Mouse (Mus musculus) heart, embryonic 11.5 days (tissue): ENCODE results near the gene Sept5. TPM values are rescaled to one million over a fixed set of nuclear protein-coding genes. Genes with fewer than 3 reads are reported as not detected.

Source experiments
- ATAC-seq: fragments of 200-750 bp; cut with Nextera tagmentation; replicated peaks from 2 replicates; pipeline ENCODE4 v1.8.0; 2017; ENCODE audit warnings: moderate library complexity; ENCODE audit not compliant: insufficient number of reproducible peaks, low FRiP score, low TSS enrichment
- H3K27ac ChIP-seq: fragments of 300-500 bp; sonication (generic); 2 replicates; pipeline ENCODE4 v1.5.1; 2014; ENCODE audit warnings: mild to moderate bottlenecking, low read depth, low read length
- H3K27me3 ChIP-seq: fragments of 300-500 bp; sonication (generic); 2 replicates; pipeline ENCODE4 v1.6.1; 2014; ENCODE audit warnings: mild to moderate bottlenecking, low read length, mixed read lengths; ENCODE audit not compliant: control insufficient read depth, insufficient read depth
- H3K36me3 ChIP-seq: fragments of 300-500 bp; sonication (generic); 2 replicates; pipeline ENCODE4 v1.6.1; 2014; ENCODE audit warnings: mild to moderate bottlenecking, low read length, moderate library complexity, mixed read lengths; ENCODE audit not compliant: control insufficient read depth, insufficient read depth
- H3K4me1 ChIP-seq: fragments of 300-500 bp; sonication (generic); 2 replicates; pipeline ENCODE4 v1.6.1; 2014; ENCODE audit warnings: low read length; ENCODE audit not compliant: control insufficient read depth, insufficient read depth
- H3K4me2 ChIP-seq: fragments of 300-500 bp; sonication (generic); 2 replicates; pipeline ENCODE4 v1.6.1; 2014; ENCODE audit warnings: mild to moderate bottlenecking, moderate library complexity
- H3K4me3 ChIP-seq: fragments of 300-500 bp; sonication (generic); 2 replicates; pipeline ENCODE4 v1.5.1; 2014; ENCODE audit warnings: low read depth, low read length
- H3K9ac ChIP-seq: fragments of 300-500 bp; sonication (generic); 2 replicates; pipeline ENCODE4 v1.6.1; 2014; ENCODE audit warnings: mild to moderate bottlenecking, low read depth, low read length, moderate library complexity
- H3K9me3 ChIP-seq: fragments of 300-500 bp; sonication (generic); replicated peaks from 2 replicates; pipeline ENCODE4 v1.6.1; 2016; ENCODE audit warnings: low read length; ENCODE audit not compliant: control insufficient read depth
- WGBS: fragments of 180-500 bp; shearing (Covaris S2); extraction: QIAGEN DNeasy Blood & Tissue Kit; methylation state at CpG from one replicate; pipeline ENCODE4 v1.1.7; 2014; ENCODE audit not compliant: insufficient replicate concordance; 5-methylcytosine and 5-hydroxymethylcytosine counted together
- polyA plus RNA-seq: library from polyadenylated mRNA; unstranded; fragments of >200 nt; fragmentation: Nextera tagmentation; extraction: Ambion mirVana; gene quantifications from 2 replicates; pipeline ENCODE4 v1.2.1, GENCODE M21; 2014

Gene Sept5
- polyA plus RNA-seq, 1 experiment from 2014 or later: 6.2 TPM

GRCm38 (mm10) chr16:18622019-18622418 is 7.7 kb downstream of the Sept5 start, which contains the start of gene Gp1bb:
Gp1bb (minus strand) TSS chr16:18622403.
- peaks cover 98% of the 10 kb centered on the region for H3K27me3 ChIP-seq
- H3K4me1 ChIP-seq: peaks cover 28% of the 10 kb centered on the region
- no peaks in the 10 kb centered on the region for H3K9me3 ChIP-seq
- peak within 1 kb of the TSS; percentile 97 for H3K4me2 ChIP-seq
- H3K4me3 ChIP-seq: peak within 1 kb of the TSS; percentile 56
- WGBS: 4% methylated on average over 17 of the region's 17 CpGs
- H3K9ac ChIP-seq: no peak within 1 kb of the TSS
- H3K36me3 ChIP-seq: no peaks in the 10 kb centered on the region
- H3K27ac ChIP-seq: no peak within 1 kb of the TSS
- ATAC-seq: no peak

- Histone ChIP-seq H3K9ac (no peak overlapping the region), H3K4me3 (peak overlapping the region; percentile 56)
- 1% methylated on average over 38 of the region's 38 CpGs for WGBS
Observed at GRCm38 (mm10) chr16:18621362-18622001, 8.3 kb downstream of the Sept5 start.

GRCm38 (mm10) chr16:18620601-18621361 is 9.0 kb downstream of the Sept5 start:
- peak overlapping the region; percentile 56 for H3K4me3 ChIP-seq
- no peaks in the 10 kb centered on the region for H3K9me3 ChIP-seq
- peaks cover 21% of the 10 kb centered on the region for H3K4me1 ChIP-seq
- H3K27ac ChIP-seq: no peak overlapping the region
- peaks cover 95% of the 10 kb centered on the region for H3K27me3 ChIP-seq
- WGBS: under 1% methylated on average over 73 of the region's 74 CpGs
- H3K4me2 ChIP-seq: peak overlapping the region; percentile 97
- 0 out of 2 replicates have a peak overlapping the region, but pooled peaks have one; percentile 34 for H3K9ac ChIP-seq
- no peak; the same call in 1 of the 2 replicates for ATAC-seq
- no peaks in the 10 kb centered on the region for H3K36me3 ChIP-seq

More at GRCm38 (mm10) chr16:18621362-18622001, 8.3 kb downstream of the Sept5 start:
- Histone ChIP-seq H3K4me1 (peaks cover 28% of the 10 kb centered on the region), H3K36me3 (no peaks in the 10 kb centered on the region), H3K9me3 (no peaks in the 10 kb centered on the region), H3K4me2 (peak overlapping the region; percentile 97), H3K27me3 (peaks cover 98% of the 10 kb centered on the region), H3K27ac (no peak overlapping the region)
- no peak for ATAC-seq

- peak overlapping the region; percentile 56; the same call in 1 of the 2 replicates for H3K4me3 ChIP-seq
- H3K27ac ChIP-seq: no peak overlapping the region
- peaks cover 20% of the 10 kb centered on the region for H3K4me1 ChIP-seq
- no peaks in the 10 kb centered on the region for H3K36me3 ChIP-seq
- H3K9ac ChIP-seq: no peak overlapping the region
- no peak for ATAC-seq
- WGBS: 20% methylated on average over 6 of the region's 6 CpGs
- no peaks in the 10 kb centered on the region for H3K9me3 ChIP-seq
- H3K27me3 ChIP-seq: peaks cover 91% of the 10 kb centered on the region
- H3K4me2 ChIP-seq: peak overlapping the region; percentile 97
Observed at GRCm38 (mm10) chr16:18620201-18620600, 9.6 kb downstream of the Sept5 start.

GRCm38 (mm10) chr16:18619110-18619509 is 10.6 kb downstream of the Sept5 start:
- 35% methylated on average over 4 of the region's 4 CpGs for WGBS
- H3K27me3 ChIP-seq: peaks cover 85% of the 10 kb centered on the region
- H3K9me3 ChIP-seq: no peaks in the 10 kb centered on the region
- H3K4me1 ChIP-seq: peaks cover 21% of the 10 kb centered on the region
- no peak overlapping the region for H3K4me3 ChIP-seq
- no peak overlapping the region for H3K4me2 ChIP-seq
- no peak for ATAC-seq
- no peak overlapping the region for H3K27ac ChIP-seq
- H3K9ac ChIP-seq: no peak overlapping the region
- H3K36me3 ChIP-seq: no peaks in the 10 kb centered on the region

- no peak overlapping the region for H3K4me3 ChIP-seq
- 62% methylated on average over 2 of the region's 2 CpGs for WGBS
- H3K27me3 ChIP-seq: peaks cover 76% of the 10 kb centered on the region
- H3K9me3 ChIP-seq: no peaks in the 10 kb centered on the region
- H3K4me1 ChIP-seq: peaks cover 21% of the 10 kb centered on the region
- H3K36me3 ChIP-seq: no peaks in the 10 kb centered on the region
- H3K27ac ChIP-seq: no peak overlapping the region
- H3K4me2 ChIP-seq: no peak overlapping the region
- no peak for ATAC-seq
- no peak overlapping the region for H3K9ac ChIP-seq
Observed at GRCm38 (mm10) chr16:18618297-18618696, 11.5 kb downstream of the Sept5 start.

- ATAC-seq: no peak
- WGBS: under 1% methylated on average over 27 of the region's 27 CpGs
- H3K27ac ChIP-seq: no peak overlapping the region
- H3K9ac ChIP-seq: no peak overlapping the region
- no peaks in the 10 kb centered on the region for H3K36me3 ChIP-seq
- peak overlapping the region; percentile 52 for H3K4me2 ChIP-seq
- H3K27me3 ChIP-seq: peaks cover 71% of the 10 kb centered on the region
- H3K9me3 ChIP-seq: no peaks in the 10 kb centered on the region
- H3K4me3 ChIP-seq: peak overlapping the region; percentile 19; the same call in 1 of the 2 replicates
- peaks cover 21% of the 10 kb centered on the region for H3K4me1 ChIP-seq
Observed at GRCm38 (mm10) chr16:18617370-18618065, 12.2 kb downstream of the Sept5 start.

- 71% methylated on average over 3 of the region's 3 CpGs for WGBS
- H3K36me3 ChIP-seq: no peaks in the 10 kb centered on the region
- H3K9ac ChIP-seq: no peak overlapping the region
- H3K4me2 ChIP-seq: no peak overlapping the region
- peaks cover 17% of the 10 kb centered on the region for H3K4me1 ChIP-seq
- no peak overlapping the region for H3K27ac ChIP-seq
- peaks cover 46% of the 10 kb centered on the region for H3K27me3 ChIP-seq
- no peaks in the 10 kb centered on the region for H3K9me3 ChIP-seq
- no peak overlapping the region for H3K4me3 ChIP-seq
- no peak for ATAC-seq
Observed at GRCm38 (mm10) chr16:18613301-18613700, 16.5 kb downstream of the Sept5 start.
